Mouse (Mus musculus) cerebellum, adult 11 months (tissue): Measurements from ENCODE around the gene Rgs14.

ENCODE experiments used
- DNase-seq: peaks from one replicate; pipeline ENCODE4 v3.0.0; 2022

The Rgs14 gene

DNA sequence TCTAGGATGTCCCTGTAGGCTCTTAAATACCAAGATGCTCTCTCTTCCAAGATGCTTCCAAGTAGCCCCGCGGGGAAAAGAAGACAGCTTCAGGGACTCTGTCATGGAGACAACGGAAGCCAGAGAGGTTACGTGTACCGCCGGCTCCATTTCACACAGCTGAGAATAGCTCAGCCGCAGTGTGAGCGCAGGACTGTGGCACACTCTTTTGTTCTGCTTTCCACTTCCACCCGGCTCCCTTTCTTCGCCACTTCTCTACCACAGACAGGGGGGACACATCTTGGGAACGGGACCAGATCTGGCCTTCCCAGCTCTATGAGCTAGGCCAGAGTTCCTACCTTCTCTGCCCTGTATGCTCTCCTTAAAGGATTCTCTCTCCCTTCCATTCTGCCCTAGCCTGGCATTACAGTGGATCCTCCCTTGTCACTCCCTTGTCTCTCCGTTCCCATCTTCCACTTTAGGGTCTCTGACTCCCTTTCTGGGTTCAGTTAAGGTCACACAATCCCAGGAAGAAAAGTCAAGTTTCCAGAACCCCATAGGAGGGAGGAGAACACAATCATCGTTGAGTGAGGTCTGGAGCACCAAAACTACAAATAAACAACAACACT, 36.4 kb downstream of the Rgs14 start:
- DNase-seq, result no peak

DNA sequence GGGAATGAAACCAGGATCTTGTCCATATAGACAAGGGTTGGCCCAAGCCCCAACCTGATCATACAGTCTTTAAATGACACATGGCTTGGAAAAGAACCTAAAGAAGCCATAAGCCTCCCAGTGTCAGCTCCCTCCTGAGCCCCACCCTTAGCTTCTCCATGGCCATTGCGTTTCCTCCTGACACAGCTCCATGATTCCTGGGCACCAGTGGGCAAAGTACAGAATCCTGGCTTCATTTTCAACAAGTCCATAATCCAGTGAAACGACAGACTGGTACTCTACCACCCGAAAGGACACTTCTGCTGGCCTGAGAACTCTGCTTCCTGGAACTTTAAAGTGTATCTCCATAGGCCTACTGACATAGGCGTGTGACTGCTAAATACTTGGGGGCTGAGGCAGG, 37.8 kb downstream of the Rgs14 start:
- DNase-seq, result no peak

DNA sequence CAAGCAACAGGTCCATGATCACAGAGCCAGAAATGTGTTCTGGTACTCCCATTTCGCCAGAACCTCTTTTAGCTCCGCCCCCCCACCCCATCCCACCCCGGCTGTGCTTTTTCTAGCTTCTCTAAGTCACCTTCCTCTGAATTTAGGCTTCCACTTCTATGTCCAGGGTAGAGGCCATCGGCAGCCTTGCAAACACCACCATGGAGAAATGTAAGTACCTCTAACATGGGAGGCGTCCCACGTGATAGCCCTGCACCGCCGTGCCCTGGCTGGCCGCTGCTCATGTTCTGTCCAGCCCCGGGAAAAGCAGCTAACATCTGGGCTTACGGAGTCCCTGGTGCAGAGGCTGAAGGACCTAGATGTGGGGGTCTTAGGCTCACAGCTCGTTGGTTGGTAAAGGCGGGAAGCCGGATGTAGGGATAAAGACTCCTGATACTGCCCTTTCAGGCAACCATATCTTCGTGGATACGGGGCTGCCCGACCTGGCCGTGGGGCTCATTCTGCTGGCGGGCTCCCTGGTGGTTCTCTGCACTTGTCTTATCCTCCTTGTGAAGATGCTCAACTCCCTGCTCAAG, 39.1 kb downstream of the Rgs14 start:
- DNase-seq, result no peak

DNA sequence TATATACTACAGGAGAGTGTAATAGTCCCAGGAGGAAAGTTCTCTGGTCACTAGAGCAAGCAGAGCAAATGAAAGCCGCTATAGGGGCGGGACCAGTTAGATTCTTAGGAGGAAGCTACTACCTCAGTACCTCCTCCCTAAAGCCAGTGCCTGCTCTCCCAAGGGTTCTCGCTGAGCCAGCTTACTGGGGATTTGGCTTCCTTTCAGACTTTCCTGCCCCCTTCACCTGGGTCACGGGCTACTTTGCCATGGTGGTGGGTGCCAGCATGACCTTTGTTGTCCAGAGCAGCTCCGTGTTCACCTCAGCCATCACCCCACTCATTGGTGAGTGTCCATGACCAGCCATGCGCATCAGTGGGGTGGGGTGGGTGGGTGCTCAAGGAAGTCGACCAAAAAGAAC, 42.3 kb downstream of the Rgs14 start:
- DNase-seq, result no peak

DNA sequence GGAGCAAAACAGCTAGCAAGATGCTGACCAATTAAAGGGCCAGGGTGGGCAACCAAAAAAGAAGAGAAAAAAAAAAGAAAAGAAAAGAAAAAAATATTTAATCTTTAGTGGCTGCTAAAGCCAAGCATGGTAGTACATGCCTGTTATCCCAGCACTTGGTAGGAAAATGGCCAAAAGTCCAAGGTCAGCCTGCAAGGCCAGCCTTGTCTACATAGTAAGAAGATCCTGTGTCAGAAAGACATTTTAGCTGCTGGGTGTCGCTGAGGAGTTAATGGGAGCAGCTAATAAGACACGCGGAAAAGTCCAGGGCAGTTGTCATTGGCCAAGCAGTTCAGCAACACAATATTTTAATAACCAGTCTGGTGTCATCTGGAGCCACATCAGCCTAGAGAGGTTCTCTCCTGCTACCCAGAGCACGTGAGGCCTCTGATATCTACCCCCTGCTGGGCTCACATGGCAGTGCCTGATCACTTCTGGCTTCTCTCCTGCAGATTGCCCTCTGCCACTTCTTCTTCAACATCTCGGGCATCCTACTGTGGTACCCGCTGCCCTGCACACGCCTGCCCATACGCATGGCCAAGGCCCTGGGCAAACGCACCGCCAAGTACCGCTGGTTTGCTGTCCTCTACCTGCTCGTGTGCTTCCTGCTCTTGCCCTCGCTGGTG, 43.2 kb downstream of the Rgs14 start:
- no peak for DNase-seq

DNA sequence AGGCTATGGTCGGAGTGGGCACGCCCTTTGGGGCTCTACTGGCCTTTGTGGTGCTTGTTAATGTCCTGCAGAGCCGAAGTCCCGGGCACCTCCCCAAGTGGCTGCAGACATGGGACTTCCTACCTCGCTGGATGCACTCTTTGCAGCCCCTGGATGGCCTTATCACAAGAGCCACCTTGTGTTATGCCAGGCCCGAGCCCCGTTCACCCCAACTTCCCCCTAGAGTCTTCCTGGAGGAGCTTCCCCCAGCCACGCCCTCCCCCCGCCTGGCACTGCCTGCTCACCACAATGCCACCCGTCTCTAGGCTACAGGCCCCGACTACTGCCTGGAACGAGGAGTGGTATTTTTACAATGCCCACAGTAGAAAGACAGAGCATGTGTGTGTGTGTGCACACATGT, 43.8 kb downstream of the Rgs14 start:
- DNase-seq, result no peak

DNA sequence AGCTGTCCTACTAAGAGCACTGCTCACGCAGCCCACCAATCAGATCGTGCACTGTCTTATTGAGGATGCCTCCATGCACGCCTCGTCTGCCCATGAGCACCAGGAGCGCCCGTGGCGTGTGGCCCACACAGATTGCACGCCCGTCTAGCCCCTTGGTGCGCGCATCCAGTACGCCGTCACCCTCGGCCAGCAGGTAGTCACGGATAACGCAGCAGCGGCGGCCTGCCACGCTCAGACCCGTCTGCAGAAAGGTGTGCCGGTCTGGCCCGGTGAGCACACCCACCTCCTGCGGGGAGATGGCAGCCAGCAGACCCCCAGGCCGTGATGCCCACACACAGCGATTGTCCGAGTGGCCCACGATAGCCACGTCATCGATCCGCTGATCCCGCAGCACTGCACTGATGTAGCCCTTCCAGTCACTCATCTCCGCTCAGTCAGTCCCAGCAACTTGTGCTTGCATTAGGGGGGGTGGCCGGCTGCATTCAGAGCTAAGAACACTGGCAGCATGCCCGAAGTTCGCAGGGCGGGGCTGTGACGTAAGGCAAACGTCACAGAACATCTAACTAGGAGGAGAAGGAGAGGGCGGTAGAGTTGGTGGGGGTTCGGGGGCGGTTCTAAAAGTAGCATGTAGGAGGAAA, 45.3 kb downstream of the Rgs14 start, which contains the start of gene Pfn3:
Pfn3 (minus strand) TSS at position 490 of the 638 bp plus-strand sequence.
- no peak for DNase-seq

DNA sequence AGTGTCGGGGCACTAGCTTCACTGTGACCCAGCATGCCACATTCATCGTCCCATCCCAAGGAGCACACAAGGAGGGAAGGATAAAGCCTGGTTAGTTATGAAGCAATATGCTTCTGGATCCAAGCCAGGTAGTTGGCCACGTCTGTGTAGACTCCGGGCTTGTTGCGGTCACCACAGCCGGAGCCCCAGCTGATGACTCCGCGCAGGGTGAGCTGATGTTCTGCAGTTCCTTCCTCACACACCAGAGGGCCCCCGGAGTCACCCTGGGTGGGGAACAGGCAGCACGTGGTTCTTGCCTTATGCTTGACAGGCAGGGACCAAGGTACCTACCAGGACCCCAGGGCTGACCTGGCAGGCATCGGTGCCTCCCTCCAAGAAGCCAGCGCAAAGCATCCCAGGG, 48.5 kb downstream of the Rgs14 start:
- peak; percentile 79 for DNase-seq

DNA sequence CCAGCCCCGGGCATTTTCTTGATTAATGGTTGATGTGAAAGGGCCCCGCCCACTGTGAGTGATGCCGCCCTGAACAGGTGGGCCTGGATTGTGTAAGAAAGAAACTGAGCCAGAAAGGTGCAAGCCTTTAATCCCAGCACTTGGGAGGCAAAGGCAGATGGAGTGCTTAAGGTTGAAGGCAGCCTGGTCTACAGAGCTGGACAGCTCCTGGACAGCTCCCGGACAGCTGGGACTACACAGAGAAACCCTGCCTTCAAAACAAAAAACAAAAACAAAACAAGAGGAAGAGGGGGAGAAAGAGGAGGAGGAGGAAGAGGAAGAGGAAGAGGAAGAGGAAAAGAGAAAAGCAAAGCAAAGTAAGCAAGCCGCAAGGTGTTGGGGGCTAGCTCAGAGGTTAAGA, 49.6 kb downstream of the Rgs14 start:
- no peak for DNase-seq

DNA sequence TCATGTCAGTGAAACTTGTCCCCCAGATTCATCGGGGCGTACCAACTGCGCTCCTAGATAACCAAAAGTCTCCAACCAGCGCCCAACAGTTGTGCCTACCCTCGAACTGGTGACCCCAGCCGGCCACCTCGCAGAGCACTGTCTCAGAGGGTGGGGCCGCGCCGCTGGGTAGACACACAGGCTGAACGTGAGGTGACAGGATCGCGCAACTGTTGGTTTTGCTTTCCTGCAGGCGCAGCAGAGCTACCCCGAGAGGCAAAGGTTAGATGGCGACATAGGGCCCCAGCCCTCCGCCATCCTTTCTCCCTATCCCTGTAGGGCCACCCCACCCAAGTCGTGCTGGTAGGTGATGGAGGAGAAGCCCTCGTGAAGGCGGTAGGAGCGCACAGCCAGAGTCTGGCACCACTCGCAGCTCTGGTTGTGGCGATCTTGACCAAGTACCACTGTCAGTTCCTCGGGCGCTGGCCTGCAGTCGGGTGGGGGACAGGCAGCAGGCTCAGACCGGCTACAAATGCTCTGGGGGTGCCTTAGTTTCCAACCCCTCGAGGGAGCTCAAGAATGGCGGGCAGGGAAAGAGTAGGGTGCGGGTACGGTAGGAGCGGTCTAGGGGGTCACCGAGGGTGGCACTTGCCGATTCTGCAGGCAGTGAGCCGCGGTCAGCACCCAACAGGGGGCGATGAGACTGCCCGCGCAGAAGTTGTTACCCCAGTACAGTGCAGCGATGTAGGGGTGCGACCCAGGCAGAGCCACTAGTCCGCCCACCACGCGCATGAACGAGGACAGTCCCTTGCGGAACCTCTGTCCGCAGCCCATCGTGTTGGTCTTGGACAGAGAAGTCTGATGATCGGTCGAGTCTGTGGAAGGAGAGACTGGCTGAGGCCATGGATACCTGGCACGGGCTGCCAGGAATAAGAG, 50.7 kb downstream of the Rgs14 start:
- no peak for DNase-seq

DNA sequence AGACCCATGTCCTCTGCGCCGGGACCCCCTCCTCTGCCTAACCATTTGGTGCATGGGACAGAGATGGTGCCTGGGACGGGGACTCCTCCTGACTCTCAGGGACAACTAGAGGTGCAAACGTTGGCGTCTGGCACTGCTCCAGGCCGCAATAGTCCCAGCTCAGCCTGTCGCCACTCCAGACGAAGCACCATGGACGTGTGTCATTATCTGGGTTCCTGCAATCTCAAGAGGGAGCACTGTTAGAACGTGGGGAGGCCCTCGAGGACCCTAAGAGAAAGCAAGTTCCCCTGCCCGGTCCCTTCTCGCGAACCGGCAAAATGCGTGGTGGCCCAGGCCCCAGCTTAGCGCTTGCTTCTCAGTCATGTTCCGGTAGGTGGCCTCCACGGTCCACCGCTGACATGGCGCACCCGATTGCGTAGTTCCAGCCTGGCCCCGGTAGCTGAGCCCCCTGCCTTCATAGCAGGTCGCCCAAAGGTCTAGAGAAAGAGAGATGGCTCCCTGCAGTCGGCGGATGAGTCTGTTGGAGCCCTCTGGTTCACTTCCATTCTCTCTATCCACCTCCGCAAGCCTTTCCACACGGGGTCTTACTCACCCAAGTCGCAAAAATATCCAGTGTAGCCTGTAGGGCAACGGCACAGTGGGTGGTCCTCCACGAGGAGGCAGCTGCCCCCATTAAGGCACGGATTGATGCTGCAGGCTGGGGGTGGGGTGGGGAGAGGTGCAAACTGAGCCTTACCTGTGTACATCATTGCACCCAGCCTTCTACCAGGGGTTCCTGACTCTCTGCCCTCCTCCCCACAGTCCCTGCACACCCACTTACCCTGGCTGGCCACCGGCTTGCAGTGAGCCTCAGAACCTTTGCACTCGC, 51.6 kb downstream of the Rgs14 start:
- DNase-seq, result peak; percentile 51

DNA sequence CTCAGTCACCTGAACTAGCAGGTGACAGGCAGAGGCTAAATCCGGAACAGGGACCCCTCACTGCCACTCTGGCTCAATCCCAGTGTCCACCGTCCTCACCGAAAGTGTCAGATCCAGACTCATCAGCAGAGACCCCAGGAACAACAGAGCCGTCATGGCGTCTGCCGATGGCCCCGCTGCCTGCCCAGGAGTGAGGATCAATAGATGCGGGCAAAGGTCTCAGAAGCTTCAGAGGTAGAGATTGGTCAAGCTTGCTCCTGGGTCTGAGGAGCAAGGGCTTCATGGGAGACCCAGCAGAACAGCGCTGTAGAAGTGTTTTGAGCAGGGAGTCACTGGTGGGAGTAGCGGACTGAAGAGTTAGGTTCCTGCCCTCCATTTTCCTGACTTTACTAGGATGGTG, 57.1 kb downstream of the Rgs14 start, which contains the start of gene F12:
F12 (minus strand) TSS at position 181 of the 400 bp plus-strand sequence.
- DNase-seq, result no peak

DNA sequence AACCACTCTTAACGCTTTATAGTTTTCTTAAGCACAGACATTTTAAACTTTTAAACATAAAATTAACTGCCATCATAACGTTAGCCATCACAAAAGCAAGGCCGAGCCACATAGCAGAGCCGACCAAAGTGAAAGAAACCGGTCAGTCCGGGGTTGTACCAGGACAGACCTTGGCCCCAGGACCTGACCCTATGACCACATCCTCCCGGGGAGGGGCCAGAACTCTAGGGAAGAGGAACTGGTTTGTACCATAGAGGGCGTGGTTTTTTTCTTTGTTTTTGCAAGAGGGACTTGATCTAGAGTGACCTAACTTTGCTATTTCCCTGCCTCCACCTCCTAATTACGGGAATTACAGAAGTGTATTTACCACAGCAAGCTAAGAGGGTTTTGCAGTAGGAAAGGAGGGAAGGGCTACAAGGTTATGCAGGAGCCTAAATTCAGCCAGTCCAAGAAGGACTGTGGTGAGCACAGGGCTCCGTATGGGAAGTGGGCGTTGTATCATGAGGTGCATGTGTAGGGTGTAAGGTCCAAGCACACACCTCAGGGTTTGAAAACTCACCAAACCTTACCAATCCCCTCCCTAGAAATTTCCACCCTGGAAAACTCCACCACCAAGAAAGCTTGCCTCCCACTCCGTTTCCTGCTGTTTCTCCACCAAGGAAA, 59.8 kb downstream of the Rgs14 start:
- no peak for DNase-seq

DNA sequence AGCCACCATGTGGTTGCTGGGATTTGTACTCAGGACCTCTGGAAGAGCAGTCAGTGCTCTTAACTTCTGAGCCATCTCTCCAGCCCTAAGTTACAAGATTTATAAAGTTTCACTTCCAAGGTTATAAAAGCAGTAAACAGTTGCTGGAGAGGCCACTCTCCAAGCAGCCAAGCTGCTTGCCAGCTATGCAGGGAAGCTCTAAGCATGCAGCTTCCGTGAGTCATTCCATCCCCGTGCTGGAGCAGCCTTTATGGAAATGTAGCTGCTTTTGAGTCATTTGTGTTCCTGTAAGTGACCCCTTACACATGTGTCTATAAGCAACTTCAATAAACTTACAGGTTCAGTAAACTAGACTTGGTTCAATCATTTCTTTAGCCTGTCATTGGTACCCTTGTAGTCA, 61.0 kb downstream of the Rgs14 start:
- no peak for DNase-seq

DNA sequence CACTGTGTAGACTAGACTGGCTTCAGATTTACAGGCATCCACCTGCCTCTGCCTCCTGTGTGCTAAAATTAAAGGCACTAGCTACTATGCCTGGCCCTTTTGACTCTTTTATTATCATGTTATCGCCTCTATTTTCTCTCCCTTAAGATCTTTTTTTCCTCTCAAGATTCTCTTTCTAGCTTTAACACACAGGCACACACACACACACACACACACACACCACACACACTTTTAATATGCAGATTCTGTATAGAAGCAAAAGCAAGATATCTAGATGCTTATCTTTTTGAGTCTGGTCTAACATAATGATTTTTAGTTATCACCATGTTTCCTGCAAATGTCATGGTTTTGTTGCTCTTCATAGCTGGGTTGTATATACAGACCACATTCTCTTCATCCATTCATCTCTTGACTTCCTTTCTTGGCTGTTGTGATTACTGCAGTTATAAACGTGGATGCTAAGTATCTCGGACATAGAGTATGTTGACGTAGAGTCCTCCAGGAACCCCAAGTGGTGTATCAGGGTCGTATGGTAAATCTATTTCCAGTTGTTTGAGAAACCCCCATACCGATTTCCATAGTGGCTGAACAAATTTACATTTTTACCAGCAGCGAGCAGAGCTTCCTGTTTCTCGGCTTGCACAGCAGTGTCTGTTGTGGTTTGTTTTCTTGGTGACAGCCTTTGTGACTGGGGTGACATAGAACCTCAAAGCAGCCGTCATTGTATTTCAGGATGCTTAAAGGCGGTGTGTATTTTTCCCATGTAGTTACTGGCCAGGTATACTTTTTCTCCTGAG, 62.6 kb downstream of the Rgs14 start:
- no peak for DNase-seq
